Mouse (Mus musculus): Measurements from ENCODE around the gene Abca1. TPM values are rescaled to one million over a fixed set of nuclear protein-coding genes. Genes with fewer than 3 reads are reported as not detected.

The Abca1 gene
- polyA plus RNA-seq, 1 experiment from 2014 or later: 4.8 TPM

GRCm38 (mm10) chr4:53177696-53178095, 18.0 kb upstream of the Abca1 start:
- Histone ChIP-seq H3K27ac (no peak overlapping the region), H3K36me3 (no peaks in the 10 kb centered on the region), H3K27me3 (replicated peaks) (no peaks in the 10 kb centered on the region), H3K9me3 (no peaks in the 10 kb centered on the region), H3K4me2 (no peak overlapping the region), H3K4me1 (no peaks in the 10 kb centered on the region), H3K4me3 (replicated peaks) (no peak overlapping the region), H3K9ac (no peak overlapping the region)
- ATAC-seq (ENCODE audit: insufficient read depth, low FRiP score, low read depth): no peak
- 91% methylated on average over 8 of the region's 8 CpGs for WGBS

DNA sequence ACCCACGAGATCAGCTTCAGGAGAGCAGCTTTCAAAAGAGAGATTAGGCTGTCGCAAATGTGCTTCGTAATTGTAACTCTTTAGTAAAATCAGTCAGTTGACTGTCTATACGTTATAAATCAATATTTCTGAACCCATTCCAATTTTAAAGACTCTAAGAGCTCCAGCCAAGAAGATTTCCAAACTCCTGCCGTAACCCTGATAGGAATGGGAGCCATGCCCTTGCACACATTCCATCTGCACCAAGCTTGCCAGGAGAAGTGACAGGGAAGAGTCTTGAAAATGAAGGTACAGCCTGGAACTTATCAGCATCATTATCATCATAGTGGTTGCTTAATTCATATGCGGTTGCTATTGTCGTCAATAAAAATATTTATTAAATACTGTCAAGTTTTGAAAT, 15.2 kb upstream of the Abca1 start:
- 70% methylated on average over 7 of the region's 7 CpGs for WGBS

DNA sequence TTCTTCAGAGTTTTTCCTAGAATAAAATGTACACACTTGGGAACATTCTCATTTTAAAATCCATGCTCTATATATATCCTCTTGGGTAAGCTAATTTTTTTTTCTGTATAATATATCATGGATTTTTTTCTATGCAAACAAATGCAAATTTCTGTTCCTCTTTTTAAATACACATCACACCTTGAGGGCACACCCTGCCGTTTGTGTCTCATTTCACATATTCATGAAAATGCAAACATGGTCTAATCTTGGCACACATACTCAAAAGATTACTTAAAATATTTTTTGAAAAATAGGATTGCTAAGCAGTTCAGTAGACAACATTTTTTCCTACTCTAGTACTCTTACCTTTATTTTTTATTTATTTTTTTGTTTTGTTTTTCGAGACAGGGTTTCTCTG, 10.7 kb upstream of the Abca1 start:
- H3K36me3 ChIP-seq: no peaks in the 10 kb centered on the region
- H3K4me2 ChIP-seq: no peak overlapping the region
- no peaks in the 10 kb centered on the region for H3K9me3 ChIP-seq
- H3K4me3 ChIP-seq (replicated peaks): no peak overlapping the region
- WGBS: 79% methylated on average over 2 of the region's 2 CpGs
- no peak for ATAC-seq (ENCODE audit: insufficient read depth, low FRiP score, low read depth)
- no peaks in the 10 kb centered on the region for H3K27me3 ChIP-seq (replicated peaks)
- H3K27ac ChIP-seq: no peak overlapping the region
- H3K4me1 ChIP-seq: no peaks in the 10 kb centered on the region
- no peak overlapping the region for H3K9ac ChIP-seq

More for the DNA sequence above, 15.2 kb upstream of the Abca1 start:
- no peaks in the 10 kb centered on the region for H3K9me3 ChIP-seq
- H3K4me3 ChIP-seq (replicated peaks): no peak overlapping the region
- no peaks in the 10 kb centered on the region for H3K4me1 ChIP-seq
- H3K36me3 ChIP-seq: no peaks in the 10 kb centered on the region
- ATAC-seq (ENCODE audit: insufficient read depth, low FRiP score, low read depth): no peak
- no peak overlapping the region for H3K9ac ChIP-seq
- H3K27me3 ChIP-seq (replicated peaks): no peaks in the 10 kb centered on the region
- H3K27ac ChIP-seq: no peak overlapping the region
- no peak overlapping the region for H3K4me2 ChIP-seq

DNA sequence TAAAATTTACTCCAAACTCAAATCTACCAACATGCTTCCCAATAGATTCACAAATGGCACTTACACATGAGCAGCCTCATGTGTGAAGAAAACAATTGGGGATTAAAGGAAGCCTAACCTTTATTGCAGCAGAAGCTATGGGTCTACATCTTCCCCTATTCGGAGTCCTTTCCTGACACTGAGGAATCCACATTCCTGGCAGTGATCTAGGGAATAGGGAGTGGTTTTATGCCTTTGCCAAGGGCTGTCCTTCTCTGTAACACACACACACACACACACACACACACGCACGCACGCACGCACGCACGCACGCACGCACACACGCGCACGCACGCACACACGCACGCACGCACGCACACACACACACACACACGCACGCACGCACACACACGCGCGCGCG, 5.5 kb upstream of the Abca1 start:
- Histone ChIP-seq H3K27ac (no peak overlapping the region), H3K27me3 (replicated peaks) (no peaks in the 10 kb centered on the region), H3K9me3 (no peaks in the 10 kb centered on the region), H3K4me3 (replicated peaks) (no peak overlapping the region), H3K4me1 (no peaks in the 10 kb centered on the region), H3K9ac (no peak overlapping the region), H3K36me3 (no peaks in the 10 kb centered on the region), H3K4me2 (no peak overlapping the region)
- 85% methylated on average over 13 of the region's 25 CpGs for WGBS
- no peak for ATAC-seq (ENCODE audit: insufficient read depth, low FRiP score, low read depth)

GRCm38 (mm10) chr4:53159176-53159575, 519 bp downstream of the Abca1 start:
- peak overlapping the region; percentile 57; the same call in 1 of the 2 replicates for H3K27ac ChIP-seq
- H3K4me1 ChIP-seq: 0 out of 2 replicates have a peak, but pooled peaks cover 5% of the 10 kb centered on the region
- H3K36me3 ChIP-seq: no peaks in the 10 kb centered on the region
- ATAC-seq (ENCODE audit: insufficient read depth, low FRiP score, low read depth): peak; percentile 15; the same call in 1 of the 2 replicates
- WGBS: under 1% methylated on average over 20 of the region's 20 CpGs
- peak overlapping the region; percentile 88 for H3K4me2 ChIP-seq
- no peaks in the 10 kb centered on the region for H3K9me3 ChIP-seq
- H3K4me3 ChIP-seq (replicated peaks): peak overlapping the region; percentile 60
- no peaks in the 10 kb centered on the region for H3K27me3 ChIP-seq (replicated peaks)
- H3K9ac ChIP-seq: peak overlapping the region; percentile 35

DNA sequence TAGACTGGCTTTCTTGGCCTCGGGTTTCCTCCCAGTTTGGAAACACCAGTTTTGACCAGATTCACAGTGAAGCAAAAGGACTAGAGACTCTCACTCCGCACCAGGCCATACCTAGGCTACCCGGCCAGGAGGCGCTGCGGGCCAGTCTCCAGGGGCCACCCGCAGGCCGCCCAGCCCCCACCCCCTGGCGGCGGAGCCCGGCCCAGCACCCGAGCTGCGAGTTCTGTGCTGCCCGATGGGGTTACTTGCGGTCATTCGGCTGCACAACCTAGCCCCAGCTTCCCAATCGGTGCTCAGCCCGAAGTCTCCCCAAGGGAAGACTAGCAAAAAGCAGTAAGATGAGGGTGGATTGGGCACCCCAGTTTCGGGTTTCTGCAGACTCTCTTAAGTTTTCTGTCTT, 1.1 kb downstream of the Abca1 start:
- H3K27me3 ChIP-seq (replicated peaks): no peaks in the 10 kb centered on the region
- peak overlapping the region; percentile 35; the same call in 1 of the 2 replicates for H3K9ac ChIP-seq
- peak overlapping the region; percentile 60 for H3K4me3 ChIP-seq (replicated peaks)
- peak; percentile 74 for ATAC-seq (ENCODE audit: insufficient read depth, low FRiP score, low read depth)
- H3K36me3 ChIP-seq: no peaks in the 10 kb centered on the region
- peak overlapping the region; percentile 88 for H3K4me2 ChIP-seq
- no peaks in the 10 kb centered on the region for H3K9me3 ChIP-seq
- peak overlapping the region; percentile 57; the same call in 1 of the 2 replicates for H3K27ac ChIP-seq
- WGBS: 3% methylated on average over 18 of the region's 18 CpGs
- H3K4me1 ChIP-seq: 0 out of 2 replicates have a peak, but pooled peaks cover 5% of the 10 kb centered on the region

DNA sequence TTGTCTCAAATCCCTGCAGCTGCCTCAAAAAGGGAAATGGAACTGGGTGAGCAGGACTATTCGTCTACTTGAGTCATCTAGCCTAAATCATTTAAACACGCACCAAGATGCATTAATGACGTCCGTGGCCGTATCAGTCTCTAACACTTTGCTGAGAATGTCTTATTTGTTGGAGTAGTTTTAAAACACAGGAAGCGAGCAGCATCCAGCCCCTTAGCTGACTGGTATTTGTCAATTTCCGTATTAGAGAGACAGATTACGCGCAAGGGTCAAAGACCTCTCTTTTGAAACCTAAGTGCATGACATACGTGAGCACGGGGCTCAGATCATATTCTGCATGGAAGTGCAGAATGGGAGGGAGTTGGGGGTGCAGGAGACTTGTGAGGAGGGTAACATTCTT, 4.2 kb downstream of the Abca1 start:
- Histone ChIP-seq H3K9me3 (no peaks in the 10 kb centered on the region), H3K9ac (no peak overlapping the region), H3K4me3 (replicated peaks) (no peak overlapping the region), H3K36me3 (no peaks in the 10 kb centered on the region), H3K27ac (no peak overlapping the region), H3K27me3 (replicated peaks) (no peaks in the 10 kb centered on the region), H3K4me2 (no peak overlapping the region), H3K4me1 (0 out of 2 replicates have a peak, but pooled peaks cover 5% of the 10 kb centered on the region)
- WGBS: 59% methylated on average over 11 of the region's 11 CpGs
- ATAC-seq (ENCODE audit: insufficient read depth, low FRiP score, low read depth): no peak

- H3K4me2 ChIP-seq: no peak overlapping the region
- H3K9ac ChIP-seq: no peak overlapping the region
- H3K9me3 ChIP-seq: no peaks in the 10 kb centered on the region
- no peaks in the 10 kb centered on the region for H3K36me3 ChIP-seq
- H3K27me3 ChIP-seq (replicated peaks): no peaks in the 10 kb centered on the region
- ATAC-seq (ENCODE audit: insufficient read depth, low FRiP score, low read depth): no peak
- 58% methylated on average over 6 of the region's 6 CpGs for WGBS
- H3K27ac ChIP-seq: no peak overlapping the region
- no peak overlapping the region for H3K4me3 ChIP-seq (replicated peaks)
- H3K4me1 ChIP-seq: no peaks in the 10 kb centered on the region
Observed at GRCm38 (mm10) chr4:53153711-53154110, 6.0 kb downstream of the Abca1 start.

GRCm38 (mm10) chr4:53153061-53153460, 6.6 kb downstream of the Abca1 start:
- Histone ChIP-seq H3K4me3 (replicated peaks) (no peak overlapping the region), H3K9ac (no peak overlapping the region), H3K27me3 (replicated peaks) (no peaks in the 10 kb centered on the region), H3K27ac (no peak overlapping the region), H3K9me3 (no peaks in the 10 kb centered on the region), H3K36me3 (no peaks in the 10 kb centered on the region), H3K4me1 (no peaks in the 10 kb centered on the region), H3K4me2 (no peak overlapping the region)
- 71% methylated on average over 4 of the region's 4 CpGs for WGBS
- ATAC-seq (ENCODE audit: insufficient read depth, low FRiP score, low read depth): no peak

GRCm38 (mm10) chr4:53152655-53153054, 7.0 kb downstream of the Abca1 start:
- Histone ChIP-seq H3K4me3 (replicated peaks) (no peak overlapping the region), H3K4me1 (no peaks in the 10 kb centered on the region), H3K27me3 (replicated peaks) (no peaks in the 10 kb centered on the region), H3K9ac (no peak overlapping the region), H3K4me2 (no peak overlapping the region), H3K27ac (no peak overlapping the region), H3K36me3 (no peaks in the 10 kb centered on the region), H3K9me3 (no peaks in the 10 kb centered on the region)
- ATAC-seq (ENCODE audit: insufficient read depth, low FRiP score, low read depth): no peak
- WGBS: 48% methylated on average over 5 of the region's 5 CpGs

DNA sequence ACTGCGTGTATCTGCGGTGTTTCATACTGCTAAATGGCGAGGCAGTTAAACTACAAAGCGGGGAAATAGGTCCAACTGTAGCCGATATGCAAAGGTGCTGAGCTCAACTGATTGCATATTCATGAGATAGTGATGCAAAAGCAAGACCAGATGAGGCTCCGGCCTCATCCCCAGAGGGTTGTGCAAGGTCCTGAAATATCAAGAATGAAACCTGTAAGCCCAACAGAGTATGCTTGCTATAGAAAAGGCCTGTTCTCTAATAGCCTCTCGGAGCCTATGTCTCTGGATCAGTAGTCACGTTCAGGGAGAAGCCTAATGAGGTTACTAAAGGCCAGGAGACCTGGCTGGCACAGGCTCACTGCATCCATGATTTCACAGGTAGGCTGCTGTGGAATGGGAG, 9.2 kb downstream of the Abca1 start:
- no peak for ATAC-seq (ENCODE audit: insufficient read depth, low FRiP score, low read depth)
- Histone ChIP-seq H3K36me3 (no peaks in the 10 kb centered on the region), H3K27ac (no peak overlapping the region), H3K9ac (no peak overlapping the region), H3K4me2 (no peak overlapping the region), H3K27me3 (replicated peaks) (no peaks in the 10 kb centered on the region), H3K9me3 (no peaks in the 10 kb centered on the region), H3K4me3 (replicated peaks) (no peak overlapping the region), H3K4me1 (peaks cover 8% of the 10 kb centered on the region; the same call in 1 of the 2 replicates)
- 89% methylated on average over 8 of the region's 8 CpGs for WGBS

GRCm38 (mm10) chr4:53149644-53150043, 10.1 kb downstream of the Abca1 start:
- Histone ChIP-seq H3K9me3 (no peaks in the 10 kb centered on the region), H3K9ac (no peak overlapping the region), H3K4me2 (no peak overlapping the region), H3K36me3 (no peaks in the 10 kb centered on the region), H3K4me1 (peaks cover 8% of the 10 kb centered on the region; the same call in 1 of the 2 replicates), H3K27ac (no peak overlapping the region), H3K4me3 (replicated peaks) (no peak overlapping the region), H3K27me3 (replicated peaks) (no peaks in the 10 kb centered on the region)
- ATAC-seq (ENCODE audit: insufficient read depth, low FRiP score, low read depth): no peak
- 93% methylated on average over 4 of the region's 5 CpGs for WGBS

DNA sequence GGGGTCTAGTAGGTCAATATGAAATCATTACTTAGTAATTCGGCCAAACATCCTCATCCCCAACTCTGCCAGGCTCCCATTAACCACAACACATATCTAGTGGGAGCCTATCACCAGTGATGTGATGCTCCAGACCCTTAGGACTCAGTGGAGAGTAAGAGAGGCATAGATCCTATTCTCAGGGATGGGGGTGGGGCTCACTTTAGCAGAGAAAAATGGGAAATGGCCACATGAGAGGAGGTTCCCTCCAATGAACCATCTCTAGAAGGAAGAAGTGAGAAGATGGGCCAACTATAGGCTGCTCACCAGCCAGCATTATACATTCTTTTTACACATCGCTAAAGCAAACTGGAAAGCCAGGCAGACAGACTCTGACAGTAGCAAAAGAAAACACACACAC, 10.9 kb downstream of the Abca1 start:
- no peaks in the 10 kb centered on the region for H3K36me3 ChIP-seq
- H3K4me3 ChIP-seq (replicated peaks): no peak overlapping the region
- H3K4me1 ChIP-seq: peaks cover 8% of the 10 kb centered on the region; the same call in 1 of the 2 replicates
- no peaks in the 10 kb centered on the region for H3K27me3 ChIP-seq (replicated peaks)
- H3K27ac ChIP-seq: no peak overlapping the region
- no peak overlapping the region for H3K9ac ChIP-seq
- no peaks in the 10 kb centered on the region for H3K9me3 ChIP-seq
- ATAC-seq (ENCODE audit: insufficient read depth, low FRiP score, low read depth): no peak
- no peak overlapping the region for H3K4me2 ChIP-seq
- WGBS: 82% methylated on average over 2 of the region's 2 CpGs
